Mouse (Mus musculus) retina, postnatal 7 days (tissue): ENCODE results near the gene Gm9970.

Source experiments
- DNase-seq: peaks from one replicate; pipeline ENCODE4 v3.0.0-alpha.2; 2012; ENCODE audit warnings: low read depth, low spot score

The Gm9970 gene

GRCm38 (mm10) chr5:31195671-31196070 is 45.4 kb downstream of the Gm9970 start:
- DNase-seq, result no peak

- no peak for DNase-seq
These were observed 46.2 kb downstream of the Gm9970 start for GRCm38 (mm10) chr5:31194486-31195485.

GRCm38 (mm10) chr5:31193631-31194281 is 47.3 kb downstream of the Gm9970 start:
- DNase-seq, result no peak

- peak; percentile 99 for DNase-seq
These were observed 47.9 kb downstream of the Gm9970 start, which contains the start of the genes Snx17 and Eif2b4 for GRCm38 (mm10) chr5:31192939-31193630. Snx17 (plus strand) TSS chr5:31193227. Eif2b4 (minus strand) TSS chr5:31193430.

- DNase-seq, result no peak
These were observed 48.7 kb downstream of the Gm9970 start for GRCm38 (mm10) chr5:31192045-31192938.
